Mouse (Mus musculus): ENCODE measurements at regions not wholly inside any gene's neighbourhood (a gene's known extent, or its start where the extent isn't known, plus 50 kb on each side); places are given as distances from the start of the nearest gene placed in this dataset.
"Not testable (repeated sequence)": the region's sequence is repeated elsewhere in the genome, so short reads cannot be mapped to it uniquely, and the experiment has no call there.

DNA sequence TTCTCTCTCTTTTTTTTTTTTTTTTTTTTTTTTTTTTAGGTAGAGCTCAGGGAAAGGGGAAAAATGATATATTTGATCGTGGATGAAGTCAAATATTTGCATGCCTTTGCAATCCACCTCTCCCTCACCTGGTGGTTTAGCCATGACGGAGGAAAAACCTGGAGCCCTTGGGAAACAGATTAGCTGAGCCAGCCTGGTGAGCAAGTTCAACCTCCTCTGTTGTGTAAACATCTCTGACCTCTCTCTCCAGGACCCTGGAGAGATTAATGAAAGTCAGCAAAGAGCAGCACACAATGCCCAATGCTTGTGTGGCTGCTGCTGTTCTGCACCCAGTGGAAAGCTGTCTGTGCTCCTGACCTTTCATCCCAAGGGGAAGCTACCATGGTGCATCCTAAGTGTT lies 530.2 kb upstream of the Auts2 start:
- no peak for DNase-seq

GRCm38 (mm10) chr5:133070141-133070540 lies 527.0 kb upstream of the Auts2 start:
- DNase-seq = no peak

DNA sequence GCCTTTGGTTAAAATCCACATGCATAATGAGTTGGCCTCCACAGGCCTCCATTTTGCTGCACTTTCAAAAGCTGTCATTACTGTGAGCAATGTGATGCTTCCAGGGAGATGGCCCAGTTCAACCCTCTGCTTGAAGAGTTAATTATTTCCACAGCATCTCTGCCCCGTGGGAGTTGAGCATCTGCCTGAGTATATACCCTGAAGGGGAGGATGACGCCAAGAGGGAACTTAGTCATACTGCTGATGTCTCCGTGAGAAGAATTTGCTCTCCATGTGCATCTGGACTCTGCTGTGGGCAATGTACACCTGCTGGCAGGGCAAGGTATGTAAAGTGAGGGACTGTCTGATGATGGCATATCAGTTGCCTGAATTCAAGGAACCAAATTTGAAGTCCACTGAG lies 519.3 kb upstream of the Auts2 start:
- no peak for DNase-seq

- DNase-seq = no peak
Measured at GRCm38 (mm10) chr5:133047456-133047855, 504.3 kb upstream of the Auts2 start.

GRCm38 (mm10) chr5:133045637-133046036 lies 502.5 kb upstream of the Auts2 start:
- no peak for DNase-seq

DNA sequence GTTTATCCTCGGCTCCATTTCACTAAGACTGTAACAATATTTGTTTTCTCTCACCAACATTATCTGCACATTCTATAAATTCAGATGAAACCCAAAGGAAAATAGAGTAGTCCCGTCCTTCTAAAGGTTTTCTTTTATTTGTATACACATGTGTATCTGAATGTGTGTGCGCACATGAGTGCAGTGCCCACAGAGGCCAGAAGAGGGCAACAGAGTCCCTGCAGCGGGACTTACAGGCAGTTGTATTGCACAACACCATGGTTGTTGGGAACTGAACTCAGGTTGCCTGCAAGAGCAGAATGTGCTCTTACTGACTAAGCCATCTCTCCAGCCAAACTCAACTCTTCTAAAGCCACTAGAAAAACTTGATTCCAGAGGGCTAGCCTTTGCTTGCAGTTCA lies 484.4 kb upstream of the Auts2 start:
- DNase-seq = no peak

DNA sequence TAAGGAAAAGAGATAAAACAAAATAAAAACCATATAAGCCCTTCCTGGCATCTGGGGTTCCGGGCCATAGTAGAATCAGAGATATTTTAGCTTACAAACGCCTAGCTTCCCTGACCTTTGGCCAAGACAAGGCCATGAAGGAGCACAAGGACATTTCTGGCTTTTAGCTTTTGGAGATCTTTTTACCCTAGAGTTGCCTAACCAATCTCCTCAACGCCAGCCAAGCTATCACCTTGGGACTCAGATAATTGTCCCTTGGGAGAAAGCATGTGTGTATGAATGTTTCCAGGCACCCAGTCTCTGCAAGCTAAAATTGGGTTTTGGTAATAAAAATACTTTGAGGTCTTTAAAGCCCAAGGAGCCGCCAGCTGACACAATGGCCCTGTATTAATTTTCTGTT lies 482.0 kb upstream of the Auts2 start:
- no peak for DNase-seq

- DNase-seq = no peak
Measured at GRCm38 (mm10) chr5:133020821-133021220, 477.7 kb upstream of the Auts2 start.

GRCm38 (mm10) chr5:133020116-133020515 lies 477.0 kb upstream of the Auts2 start:
- DNase-seq = no peak

DNA sequence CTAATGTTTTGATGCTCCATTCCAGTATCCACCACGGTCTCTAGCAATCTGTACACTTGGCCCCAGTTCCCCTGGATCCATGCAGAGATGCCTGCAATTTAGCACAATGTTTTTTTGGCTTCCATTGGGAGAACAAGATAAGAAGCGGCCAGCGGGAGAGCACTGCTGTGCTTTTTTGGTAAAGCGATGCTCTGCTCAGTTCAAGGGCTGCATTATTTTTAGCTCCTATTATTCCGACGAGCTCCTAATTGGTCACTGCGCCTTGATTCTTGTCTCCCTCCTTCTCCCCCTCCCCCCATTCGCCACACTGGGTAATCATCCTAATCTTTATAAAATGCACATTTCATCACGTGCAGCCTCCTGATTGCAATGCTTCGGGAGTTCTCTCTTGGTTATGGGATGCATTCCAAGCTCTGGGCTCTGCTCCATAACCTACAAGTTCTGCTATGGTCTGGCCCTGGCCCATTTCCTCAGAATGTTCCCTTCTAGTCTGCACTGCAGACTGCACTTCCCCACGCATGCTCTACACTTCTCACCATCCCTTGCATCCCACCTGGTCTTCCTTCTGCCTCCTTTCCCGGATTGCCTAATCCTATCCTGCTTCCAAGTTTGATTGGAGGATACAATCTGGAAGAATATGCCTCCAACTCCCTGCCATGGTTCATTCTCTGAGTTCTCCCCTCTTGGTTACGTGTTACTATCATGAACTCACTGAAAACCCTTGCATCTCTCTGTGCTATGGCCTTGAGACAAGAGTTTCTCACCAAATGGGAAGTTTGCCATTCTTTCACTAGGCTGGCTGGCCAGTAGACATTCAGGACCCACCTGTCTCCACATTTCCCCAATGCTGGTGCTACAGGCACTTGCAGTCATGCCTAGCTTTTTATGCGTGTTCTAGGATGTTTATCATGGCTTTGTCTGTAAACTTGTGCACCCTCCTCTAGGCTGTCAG lies 467.8 kb upstream of the Auts2 start:
- peak; percentile 39 for DNase-seq

DNA sequence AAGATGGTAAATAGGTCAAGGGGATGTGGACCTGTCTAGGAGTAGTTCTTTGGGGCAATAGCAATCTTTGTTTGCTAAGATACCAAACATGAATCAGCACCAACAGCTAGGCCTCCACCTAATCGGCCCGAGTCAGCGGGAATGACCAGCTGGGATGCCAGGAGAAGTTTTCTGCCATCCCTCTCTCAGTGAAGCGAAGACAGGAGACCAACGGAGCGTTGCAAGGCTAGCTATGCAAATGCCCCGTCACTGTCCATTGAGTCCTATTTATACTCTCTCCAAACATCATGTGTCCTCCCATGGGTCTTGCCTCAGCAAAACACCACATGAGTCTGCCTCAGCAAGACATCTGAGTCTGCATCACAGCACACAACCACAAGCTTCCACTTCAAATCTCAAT lies 439.7 kb upstream of the Auts2 start:
- no peak for DNase-seq

GRCm38 (mm10) chr5:132979013-132979412 lies 435.9 kb upstream of the Auts2 start:
- no peak for DNase-seq

GRCm38 (mm10) chr5:132975303-132975932 lies 432.3 kb upstream of the Auts2 start:
- no peak for DNase-seq

- DNase-seq = no peak
Measured at GRCm38 (mm10) chr5:132974876-132975275, 431.7 kb upstream of the Auts2 start.

GRCm38 (mm10) chr5:132971046-132971445 lies 427.9 kb upstream of the Auts2 start:
- DNase-seq = peak; percentile 5

GRCm38 (mm10) chr5:132969376-132969775 lies 426.2 kb upstream of the Auts2 start:
- no peak for DNase-seq

DNA sequence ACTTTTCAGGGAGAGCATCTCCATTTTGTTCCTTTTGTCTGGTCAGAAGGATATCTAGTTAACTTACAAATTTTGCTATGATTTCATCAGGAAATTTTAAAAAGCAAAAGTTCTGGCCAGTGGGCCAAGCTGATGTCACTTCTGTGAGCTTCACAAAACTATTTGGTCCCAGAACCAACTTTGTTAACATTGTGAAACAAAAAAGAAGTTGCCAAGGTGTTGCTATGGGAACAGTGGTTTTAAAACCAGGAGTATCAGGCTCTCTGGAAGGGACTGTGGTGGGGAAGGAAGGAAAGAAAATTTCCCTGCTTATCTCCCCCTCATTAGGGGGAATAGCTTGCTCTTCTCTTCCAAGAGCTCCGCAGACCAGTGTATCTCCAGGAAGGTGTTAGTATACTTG lies 416.8 kb upstream of the Auts2 start:
- DNase-seq = no peak

GRCm38 (mm10) chr5:132956184-132956583 lies 413.0 kb upstream of the Auts2 start:
- no peak for DNase-seq

DNA sequence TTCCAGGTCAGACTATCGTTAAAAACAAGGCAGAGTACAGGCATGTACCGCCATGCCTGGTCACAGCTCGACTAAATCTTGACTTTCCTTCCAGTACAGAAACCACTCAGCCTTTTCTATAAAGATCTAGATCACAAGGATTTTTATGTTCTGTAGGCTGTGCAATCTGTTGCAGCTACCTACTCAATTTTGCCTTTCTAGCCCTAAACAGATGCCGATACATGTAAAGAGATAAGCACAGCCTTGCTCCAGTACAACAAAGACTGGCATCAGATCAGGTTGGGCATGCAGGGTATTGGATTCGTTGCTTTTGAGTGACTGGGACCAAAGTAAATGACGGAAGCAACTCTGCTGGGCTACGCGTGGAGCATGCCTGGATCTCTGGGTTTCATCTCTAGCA lies 411.9 kb upstream of the Auts2 start:
- no peak for DNase-seq

GRCm38 (mm10) chr5:132933439-132933980 lies 390.4 kb upstream of the Auts2 start:
- no peak for DNase-seq

- DNase-seq = not testable (repeated sequence)
Measured at GRCm38 (mm10) chr5:132929955-132930354, 386.8 kb upstream of the Auts2 start.

DNA sequence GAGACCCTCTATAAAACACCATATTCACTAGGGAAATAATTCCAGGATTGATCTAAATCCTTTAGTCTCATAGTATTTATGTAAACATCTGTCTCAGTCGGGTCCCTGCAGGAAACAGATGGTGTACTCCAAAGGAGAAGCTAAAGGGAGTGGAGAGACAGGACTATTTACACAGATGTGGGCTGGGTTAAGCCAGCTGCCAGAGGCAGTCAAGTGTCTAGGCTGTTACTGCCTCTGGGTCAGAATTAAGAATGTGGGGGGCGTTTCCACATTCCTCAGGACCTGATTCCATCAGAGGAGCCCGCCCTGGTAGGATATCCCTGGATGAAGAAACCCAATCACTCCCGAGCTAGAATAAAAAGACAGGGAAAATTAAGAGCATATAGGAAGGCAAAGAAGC lies 380.2 kb upstream of the Auts2 start:
- no peak for DNase-seq

- DNase-seq = no peak
Measured at GRCm38 (mm10) chr5:132909056-132909455, 365.9 kb upstream of the Auts2 start.

DNA sequence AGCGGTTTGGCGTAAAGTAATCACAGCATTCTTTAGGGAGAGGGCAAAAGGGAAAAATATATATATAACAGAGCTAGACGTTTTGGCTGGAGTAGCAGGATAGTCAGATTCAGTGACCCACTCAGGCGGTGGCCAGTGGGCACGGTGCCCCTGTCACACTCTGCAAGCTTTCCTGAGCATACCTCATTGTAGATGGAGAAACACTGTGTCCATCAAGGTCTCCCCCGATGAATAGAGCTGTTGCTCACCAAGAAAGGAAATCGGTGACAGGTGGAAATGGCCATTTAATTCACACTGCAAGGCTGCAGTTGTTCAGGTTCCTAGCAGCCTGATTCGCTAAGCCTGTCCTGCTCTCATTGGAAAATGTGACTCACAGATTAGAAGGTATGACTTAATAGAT lies 365.1 kb upstream of the Auts2 start:
- no peak for DNase-seq
